Mouse (Mus musculus) neural tube, embryonic 14.5 days (tissue): ENCODE data around the gene Rock2. TPM values are rescaled to one million over a fixed set of nuclear protein-coding genes. Genes with fewer than 3 reads are reported as not detected.

Experiments used
- ATAC-seq: fragments of 200-750 bp; cut with Nextera tagmentation; 2 replicates; pipeline ENCODE4 v1.8.0; 2017; ENCODE audit warnings: low read depth, mild to moderate bottlenecking, moderate TSS enrichment, moderate library complexity
- H3K27ac ChIP-seq: fragments of 300-500 bp; sonication (generic); 2 replicates; pipeline ENCODE4 v1.5.1; 2014; ENCODE audit warnings: low read depth, mild to moderate bottlenecking, control low read depth, low read length, moderate library complexity, mixed read lengths
- H3K27me3 ChIP-seq: fragments of 300-500 bp; sonication (generic); 2 replicates; pipeline ENCODE4 v1.6.1; 2014; ENCODE audit warnings: low read length; ENCODE audit not compliant: control insufficient read depth, insufficient read depth
- H3K36me3 ChIP-seq: fragments of 300-500 bp; sonication (generic); 2 replicates; pipeline ENCODE4 v1.6.1; 2014; ENCODE audit warnings: low read length, mixed read lengths; ENCODE audit not compliant: control insufficient read depth, insufficient read depth
- H3K4me1 ChIP-seq: fragments of 300-500 bp; sonication (generic); 2 replicates; pipeline ENCODE4 v1.6.1; 2014; ENCODE audit warnings: low read length; ENCODE audit not compliant: control insufficient read depth, insufficient read depth
- H3K4me2 ChIP-seq: fragments of 300-500 bp; sonication (generic); 2 replicates; pipeline ENCODE4 v1.6.1; 2014; ENCODE audit warnings: mild to moderate bottlenecking, low read depth, low read length, control low read depth
- H3K4me3 ChIP-seq: fragments of 300-500 bp; sonication (generic); 2 replicates; pipeline ENCODE4 v1.5.1; 2014; ENCODE audit warnings: low read depth, low read length, control low read depth, mixed read lengths
- H3K9ac ChIP-seq: fragments of 300-500 bp; sonication (generic); replicated peaks from 2 replicates; pipeline ENCODE4 v1.6.1; 2014; ENCODE audit warnings: low read depth, mild to moderate bottlenecking, control low read depth, low read length, mixed read lengths
- H3K9me3 ChIP-seq: fragments of 300-500 bp; sonication (generic); 2 replicates; pipeline ENCODE4 v1.6.1; 2016; ENCODE audit warnings: low read length; ENCODE audit not compliant: control insufficient read depth
- WGBS: fragments of 180-500 bp; shearing (Covaris S2); extraction: QIAGEN DNeasy Blood & Tissue Kit; methylation state at CpG from one replicate; pipeline ENCODE4 v1.1.7; 2014; 5-methylcytosine and 5-hydroxymethylcytosine counted together
- polyA plus RNA-seq: library from polyadenylated mRNA; unstranded; fragments of >200 nt; fragmentation: Nextera tagmentation; extraction: Ambion mirVana; gene quantifications from 2 replicates; pipeline ENCODE4 v1.2.1, GENCODE M21; 2014

Rock2 gene
- polyA plus RNA-seq, 1 experiment from 2014 or later = 17.9 TPM

DNA sequence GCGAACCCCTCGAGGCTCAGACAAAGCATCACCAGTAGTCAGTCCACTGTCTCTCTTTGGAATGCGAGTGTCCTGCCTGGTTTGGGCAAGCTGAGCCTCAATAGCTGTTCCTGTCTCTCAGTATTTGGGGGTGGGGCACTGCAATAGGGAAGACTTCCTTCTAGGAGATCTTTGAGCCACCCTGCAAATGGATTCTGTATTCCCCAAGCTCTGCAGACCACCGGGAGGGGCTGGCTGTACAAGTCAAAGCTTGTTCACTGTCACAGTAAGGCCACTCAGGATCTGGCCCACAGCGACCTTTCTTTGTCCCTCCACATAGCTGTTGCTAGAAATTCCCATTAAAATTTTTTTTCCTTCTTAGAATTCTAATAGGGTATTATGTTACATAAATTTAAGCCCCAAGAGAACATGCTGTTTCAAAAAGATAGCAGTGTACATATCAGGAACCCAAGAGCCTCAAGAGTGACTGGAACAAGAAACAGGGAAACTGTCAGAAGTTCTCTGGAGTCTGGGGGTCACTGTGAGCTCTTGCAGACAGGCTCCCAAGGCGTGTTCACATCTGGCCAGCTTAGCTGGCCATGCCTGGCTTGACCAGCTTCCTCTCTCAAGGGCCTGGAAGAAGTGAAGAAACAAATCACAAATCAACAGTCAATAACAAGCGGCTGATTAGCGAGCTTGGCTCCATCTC lies 25.5 kb upstream of the Rock2 start:
- 70% methylated on average over 8 of the region's 8 CpGs for WGBS
- Histone ChIP-seq H3K9ac (no peak overlapping the region), H3K27me3 (no peaks in the 10 kb centered on the region), H3K9me3 (no peaks in the 10 kb centered on the region; the same call in 1 of the 2 replicates), H3K4me2 (no peak overlapping the region), H3K27ac (no peak overlapping the region), H3K4me1 (0 out of 2 replicates have a peak, but pooled peaks cover 3% of the 10 kb centered on the region), H3K4me3 (no peak overlapping the region), H3K36me3 (no peaks in the 10 kb centered on the region)
- no peak for ATAC-seq

GRCm38 (mm10) chr12:16869870-16870404 lies 24.8 kb upstream of the Rock2 start:
- ATAC-seq = peak; percentile 20; the same call in 1 of the 2 replicates
- Histone ChIP-seq H3K4me2 (no peak overlapping the region), H3K27me3 (no peaks in the 10 kb centered on the region), H3K4me1 (0 out of 2 replicates have a peak, but pooled peaks cover 3% of the 10 kb centered on the region), H3K9me3 (no peaks in the 10 kb centered on the region; the same call in 1 of the 2 replicates), H3K9ac (no peak overlapping the region), H3K36me3 (no peaks in the 10 kb centered on the region), H3K4me3 (no peak overlapping the region), H3K27ac (peak overlapping the region; percentile 7; the same call in 1 of the 2 replicates)
- WGBS = 60% methylated on average over 9 of the region's 9 CpGs

GRCm38 (mm10) chr12:16870405-16871068 lies 24.2 kb upstream of the Rock2 start:
- H3K4me2 ChIP-seq = no peak overlapping the region
- H3K4me3 ChIP-seq = no peak overlapping the region
- H3K4me1 ChIP-seq = 0 out of 2 replicates have a peak, but pooled peaks cover 3% of the 10 kb centered on the region
- H3K27ac ChIP-seq = peak overlapping the region; percentile 7; the same call in 1 of the 2 replicates
- peak; percentile 62; the same call in 1 of the 2 replicates for ATAC-seq
- H3K27me3 ChIP-seq = no peaks in the 10 kb centered on the region
- no peaks in the 10 kb centered on the region for H3K9me3 ChIP-seq
- no peak overlapping the region for H3K9ac ChIP-seq
- 60% methylated on average over 8 of the region's 8 CpGs for WGBS
- no peaks in the 10 kb centered on the region for H3K36me3 ChIP-seq

- Histone ChIP-seq H3K36me3 (no peaks in the 10 kb centered on the region), H3K9me3 (no peaks in the 10 kb centered on the region), H3K4me2 (no peak overlapping the region), H3K9ac (no peak overlapping the region), H3K4me1 (0 out of 2 replicates have a peak, but pooled peaks cover 3% of the 10 kb centered on the region), H3K27me3 (no peaks in the 10 kb centered on the region), H3K27ac (no peak overlapping the region), H3K4me3 (no peak overlapping the region)
- 91% methylated on average over 1 of the region's 1 CpGs for WGBS
- no peak for ATAC-seq
Measured at GRCm38 (mm10) chr12:16872006-16872405, 22.7 kb upstream of the Rock2 start.

DNA sequence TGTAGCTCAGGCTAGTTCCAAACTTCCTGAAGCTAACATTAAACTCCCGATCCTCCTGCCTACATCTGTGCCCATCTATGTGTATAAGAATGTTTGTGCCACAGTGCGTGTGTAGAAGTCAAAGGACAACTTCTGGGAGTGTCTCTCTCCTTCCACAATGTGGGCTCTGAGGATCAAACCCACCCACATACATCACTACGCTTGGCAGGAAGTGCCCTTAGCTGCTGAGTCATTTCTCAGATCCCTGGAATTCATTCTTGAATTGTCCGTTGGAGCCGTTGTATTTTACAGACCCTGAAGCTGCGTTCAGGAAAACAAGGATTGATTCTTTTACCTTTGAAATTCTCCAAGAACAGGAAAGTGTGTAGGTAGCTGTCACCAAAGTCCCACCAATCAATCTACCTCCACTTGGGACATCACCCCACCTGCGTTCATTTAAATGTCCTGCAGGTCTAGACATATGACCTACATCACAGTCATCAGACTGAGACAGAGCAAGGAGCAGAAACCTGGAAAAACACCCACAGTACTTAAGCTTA lies 21.7 kb upstream of the Rock2 start:
- ATAC-seq = no peak
- no peaks in the 10 kb centered on the region for H3K27me3 ChIP-seq
- H3K9ac ChIP-seq = no peak overlapping the region
- H3K36me3 ChIP-seq = no peaks in the 10 kb centered on the region
- no peak overlapping the region for H3K4me3 ChIP-seq
- WGBS = 81% methylated on average over 7 of the region's 7 CpGs
- H3K4me2 ChIP-seq = no peak overlapping the region
- no peaks in the 10 kb centered on the region for H3K9me3 ChIP-seq
- H3K4me1 ChIP-seq = 0 out of 2 replicates have a peak, but pooled peaks cover 3% of the 10 kb centered on the region
- no peak overlapping the region for H3K27ac ChIP-seq

GRCm38 (mm10) chr12:16873549-16873948 lies 21.1 kb upstream of the Rock2 start:
- H3K4me2 ChIP-seq = no peak overlapping the region
- H3K36me3 ChIP-seq = no peaks in the 10 kb centered on the region
- no peaks in the 10 kb centered on the region for H3K27me3 ChIP-seq
- H3K4me1 ChIP-seq = 0 out of 2 replicates have a peak, but pooled peaks cover 3% of the 10 kb centered on the region
- no peak overlapping the region for H3K9ac ChIP-seq
- ATAC-seq = no peak
- WGBS = 89% methylated on average over 7 of the region's 7 CpGs
- no peak overlapping the region for H3K27ac ChIP-seq
- H3K9me3 ChIP-seq = no peaks in the 10 kb centered on the region
- H3K4me3 ChIP-seq = no peak overlapping the region

- ATAC-seq = no peak
- Histone ChIP-seq H3K9ac (no peak overlapping the region), H3K9me3 (no peaks in the 10 kb centered on the region), H3K4me3 (no peak overlapping the region), H3K4me1 (no peaks in the 10 kb centered on the region), H3K36me3 (no peaks in the 10 kb centered on the region), H3K4me2 (no peak overlapping the region), H3K27me3 (no peaks in the 10 kb centered on the region), H3K27ac (no peak overlapping the region)
- 69% methylated on average over 2 of the region's 2 CpGs for WGBS
Measured at GRCm38 (mm10) chr12:16874086-16874485, 20.6 kb upstream of the Rock2 start.

GRCm38 (mm10) chr12:16875269-16875668 lies 19.4 kb upstream of the Rock2 start:
- Histone ChIP-seq H3K9ac (no peak overlapping the region), H3K27me3 (no peaks in the 10 kb centered on the region), H3K27ac (no peak overlapping the region), H3K36me3 (no peaks in the 10 kb centered on the region), H3K9me3 (no peaks in the 10 kb centered on the region), H3K4me1 (no peaks in the 10 kb centered on the region), H3K4me2 (no peak overlapping the region), H3K4me3 (no peak overlapping the region)
- 85% methylated on average over 4 of the region's 4 CpGs for WGBS
- ATAC-seq = no peak

GRCm38 (mm10) chr12:16875678-16876077 lies 19.0 kb upstream of the Rock2 start:
- H3K9me3 ChIP-seq = no peaks in the 10 kb centered on the region
- H3K36me3 ChIP-seq = no peaks in the 10 kb centered on the region
- H3K4me2 ChIP-seq = no peak overlapping the region
- no peaks in the 10 kb centered on the region for H3K27me3 ChIP-seq
- ATAC-seq = no peak
- no peak overlapping the region for H3K27ac ChIP-seq
- H3K4me1 ChIP-seq = no peaks in the 10 kb centered on the region
- whole genome bisulfite sequencing = 75% methylated on average over 7 of the region's 7 CpGs
- H3K9ac ChIP-seq = no peak overlapping the region
- no peak overlapping the region for H3K4me3 ChIP-seq
